Mouse (Mus musculus) bone marrow macrophage, adult 2 months (primary cell): Measurements from ENCODE around the gene Ccdc152.

Experiments
- CTCF ChIP-seq: IDR thresholded peaks from 2 replicates; pipeline ENCODE4 v1.5.1; 2012; ENCODE audit warnings: low read depth, mild to moderate bottlenecking, low read length, moderate library complexity
- POLR2A ChIP-seq: IDR thresholded peaks from 2 replicates; pipeline ENCODE4 v1.6.1; 2012; ENCODE audit warnings: mild to moderate bottlenecking, low read depth, low read length, borderline replicate concordance

DNA sequence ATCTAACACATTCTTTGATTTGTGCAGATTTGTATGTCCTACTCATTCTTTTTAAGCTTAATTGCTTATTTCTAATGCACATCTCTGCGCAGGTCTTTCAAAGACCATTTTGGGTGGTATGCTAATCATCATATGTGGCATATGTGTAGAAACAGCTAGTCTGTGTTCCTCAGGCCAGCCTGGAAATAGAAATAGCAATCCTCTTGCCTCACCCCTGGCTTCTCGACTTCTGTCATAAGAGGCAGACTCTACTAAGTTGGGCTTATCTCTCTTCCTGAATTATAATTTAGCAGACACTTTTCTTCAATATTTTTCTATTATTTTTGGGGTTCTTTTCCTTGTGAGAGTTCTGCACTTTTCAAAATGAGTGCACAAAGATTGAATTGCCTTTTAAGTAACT lies 52.7 kb downstream of the Ccdc152 start:
- TF ChIP-seq CTCF: no peak
- TF ChIP-seq POLR2A: no peak
